Comparison of ENCODE assay signal across 21 mouse cellular contexts in genomic region chr5:143522882-143523281, GRCm38 (mm10). TPM values are rescaled to one million over a fixed set of nuclear protein-coding genes. Genes with fewer than 3 reads are reported as not detected.
DNase-seq lines count a peak whose midpoint lies in the region; ATAC-seq and TF ChIP-seq lines count a peak whose summit lies in the region.
"Had no signal": no experiment of that assay in that cellular context is flagged by ENCODE, and none has a peak within 500 bp of the region (broad histone marks: within the 10 kb centered on the region; RNA-seq: fewer than 3 reads in every experiment).

No protein-coding gene starts in this region.

- no peak overlapping the region for H3K27ac ChIP-seq in lung, postnatal 0 days (ENCODE audit: low read length)
- H3K27ac ChIP-seq in liver, embryonic 14.5 days = 0 out of 2 replicates have a peak overlapping the region, but pooled peaks have one; percentile 17
- H3K27ac ChIP-seq: embryonic facial prominence, embryonic 13.5 days; forebrain, embryonic 13.5 days; heart, embryonic 10.5 days; hindbrain, embryonic 12.5 days had no signal

- no peaks in the 10 kb centered on the region for H3K27me3 ChIP-seq in lung, postnatal 0 days (replicated peaks; ENCODE audit: insufficient read depth, low read length)
- H3K27me3 ChIP-seq in liver, embryonic 14.5 days (ENCODE audit: control insufficient read depth, insufficient read depth, low read length) = no peaks in the 10 kb centered on the region
- H3K27me3 ChIP-seq: embryonic facial prominence, embryonic 13.5 days; forebrain, embryonic 13.5 days; hindbrain, embryonic 12.5 days had no signal

- peak; percentile 47 for DNase-seq in lung, postnatal 0 days (ENCODE audit: low spot score)
- no peak for DNase-seq in lung, postnatal 36 days
- peak; percentile 65 for DNase-seq in NIH3T3 (ENCODE audit: low read depth)
- no peak for DNase-seq in liver, embryonic 14.5 days (ENCODE audit: low read depth in 3 of 3, low spot score in 3 of 3)
- no peak for DNase-seq in frontal cortex, postnatal 25 days (ENCODE audit: low spot score in 2 of 2)
- DNase-seq in thymus, postnatal 14 days = no peak
- DNase-seq in spleen, adult 12 weeks (ENCODE audit: low spot score) = no peak
- DNase-seq: adrenal gland, postnatal 10 days; cerebellum, adult 11 months; cerebellum, adult 8-10 months; cerebellum, postnatal 14 days; gastrocnemius, postnatal 10 days; heart, postnatal 10 days; heart, postnatal 4 days had no signal

- H3K4me2 ChIP-seq in lung, postnatal 0 days (replicated peaks; ENCODE audit: low read depth, low read length) = no peak overlapping the region
- peak overlapping the region; percentile 28 for H3K4me2 ChIP-seq in liver, embryonic 14.5 days (ENCODE audit: low read depth)
- H3K4me2 ChIP-seq: embryonic facial prominence, embryonic 13.5 days; forebrain, embryonic 13.5 days; hindbrain, embryonic 12.5 days had no signal

- H3K4me3 ChIP-seq in lung, postnatal 0 days (ENCODE audit: low read depth, low read length) = no peak overlapping the region
- no peak overlapping the region for H3K4me3 ChIP-seq in liver, embryonic 14.5 days (ENCODE audit: insufficient read depth in 1 of 2, low read depth in 2 of 2, low read length in 2 of 2)
- H3K4me3 ChIP-seq: embryonic facial prominence, embryonic 13.5 days; forebrain, embryonic 13.5 days; heart, embryonic 10.5 days; hindbrain, embryonic 12.5 days had no signal

- ATAC-seq in lung, postnatal 0 days = no peak
- ATAC-seq in liver, embryonic 14.5 days (ENCODE audit: insufficient read depth) = no peak
- ATAC-seq: CD4-positive, CD25-positive, alpha-beta regulatory T cell, adult 4 months; forebrain, embryonic 13.5 days; hindbrain, embryonic 16.5 days had no signal

- H3K9ac ChIP-seq in lung, postnatal 0 days (replicated peaks; ENCODE audit: low read depth) = no peak overlapping the region
- H3K9ac ChIP-seq in liver, embryonic 14.5 days (replicated peaks) = no peak overlapping the region
- H3K9ac ChIP-seq: embryonic facial prominence, embryonic 13.5 days; forebrain, embryonic 13.5 days; hindbrain, embryonic 12.5 days had no signal

- peaks cover 37% of the 10 kb centered on the region for H3K4me1 ChIP-seq in lung, postnatal 0 days (ENCODE audit: insufficient read depth, low read depth, low read length)
- H3K4me1 ChIP-seq in liver, embryonic 14.5 days (replicated peaks; ENCODE audit: control insufficient read depth in 2 of 2, insufficient read depth in 2 of 2, low read length in 1 of 2) = peaks cover 38 to 56% of the 10 kb centered on the region in 2 experiments

- H3K36me3 ChIP-seq in lung, postnatal 0 days (ENCODE audit: insufficient read depth, low read length) = no peaks in the 10 kb centered on the region
- H3K36me3 ChIP-seq in liver, embryonic 14.5 days (replicated peaks; ENCODE audit: control insufficient read depth, insufficient read depth, low read depth) = peaks cover 9% of the 10 kb centered on the region
- H3K36me3 ChIP-seq: hindbrain, embryonic 12.5 days had no signal

- 46% methylated on average over 3 of the region's 3 CpGs for WGBS in lung, postnatal 0 days
- WGBS in liver, embryonic 14.5 days (ENCODE audit: insufficient replicate concordance) = 78% methylated on average over 3 of the region's 3 CpGs

- no peaks in the 10 kb centered on the region for H3K9me3 ChIP-seq in lung, postnatal 0 days (ENCODE audit: low read length)
- no peaks in the 10 kb centered on the region for H3K9me3 ChIP-seq in liver, embryonic 14.5 days (ENCODE audit: control insufficient read depth, low read length)
- H3K9me3 ChIP-seq: embryonic facial prominence, embryonic 13.5 days; forebrain, embryonic 13.5 days; G1E; heart, embryonic 10.5 days; hindbrain, embryonic 12.5 days had no signal

- TF ChIP-seq CTCF in lung, postnatal 0 days (IDR thresholded peaks at IDR 0.05) = no peak
- TF ChIP-seq CTCF in liver, embryonic 14.5 days (IDR thresholded peaks at IDR 0.05; ENCODE audit: low read depth) = no peak

- TF ChIP-seq EP300 in lung, postnatal 0 days (IDR thresholded peaks at IDR 0.05) = no peak
- no peak for TF ChIP-seq EP300 in liver, embryonic 14.5 days (IDR thresholded peaks at IDR 0.05; ENCODE audit: low read depth)

RNA-seq across cellular contexts. Expression of gene Rac1, which starts 5.0 kb away (rescaled TPM):
- polyA plus RNA-seq in lung, postnatal 0 days (2015; fragmentation: Nextera tagmentation; extraction: Ambion mirVana) = 439 and 450 TPM in 2 replicates
- polyA plus RNA-seq in liver, embryonic 14.5 days (2012; rRNA removed) = 53.9 and 115 TPM in 2 replicates
- 146 and 161 TPM in 2 replicates for polyA plus RNA-seq in liver, embryonic 14.5 days (2014; fragmentation: Nextera tagmentation; extraction: Ambion mirVana)

RNA-seq across cellular contexts. Expression of gene Daglb, which starts 58.5 kb away (rescaled TPM):
- polyA plus RNA-seq in lung, postnatal 0 days (2015; fragmentation: Nextera tagmentation; extraction: Ambion mirVana) = 5.9 and 6.0 TPM in 2 replicates
- 4.9 TPM in 2 replicates for polyA plus RNA-seq in liver, embryonic 14.5 days (2012; rRNA removed)
- polyA plus RNA-seq in liver, embryonic 14.5 days (2014; fragmentation: Nextera tagmentation; extraction: Ambion mirVana) = 4.5 and 5.4 TPM in 2 replicates

Comparison
In these comparisons a context has a peak if more than half of its experiments do, and no peak if none do; other contexts are left out.
1. DNase-seq: peak in lung, postnatal 0 days (single experiment) and NIH3T3 (single experiment); none in lung, postnatal 36 days (single experiment), liver, embryonic 14.5 days (0 of 3), frontal cortex, postnatal 25 days (0 of 2), thymus, postnatal 14 days (single experiment) and spleen, adult 12 weeks (single experiment).